Mouse (Mus musculus) stomach, postnatal 0 days (tissue): ENCODE data around the gene Speer4f1.

Experiments
- CTCF ChIP-seq: IDR thresholded peaks from 2 replicates; pipeline ENCODE4 v1.5.1; 2016; ENCODE audit warnings: antibody characterized with exemption, low read depth, mild to moderate bottlenecking, moderate library complexity
- EP300 ChIP-seq: optimal IDR thresholded peaks from 2 replicates; pipeline ENCODE3; 2016; ENCODE audit warnings: antibody characterized with exemption

DNA sequence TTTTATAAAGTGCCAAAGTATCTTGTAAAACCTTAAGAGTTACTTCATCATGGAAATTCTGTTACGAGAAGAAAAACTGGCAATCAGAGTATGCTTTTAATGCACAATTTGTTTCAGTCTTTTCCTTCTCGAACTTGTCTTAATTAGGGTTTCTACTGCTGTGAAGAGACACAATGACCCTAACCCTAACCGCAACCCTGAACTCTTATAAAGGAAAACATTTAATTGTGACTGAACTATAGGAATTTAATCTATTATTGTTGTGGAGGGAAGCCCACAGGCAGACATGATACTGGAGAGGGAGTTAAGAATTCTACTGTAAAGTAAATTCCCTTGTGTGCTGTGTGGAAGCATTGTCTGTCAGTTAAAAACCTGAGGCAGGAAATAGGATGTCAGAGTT, 41.2 kb upstream of the Speer4f1 start:
- TF ChIP-seq CTCF (no peak), EP300 (no peak)
